Mouse (Mus musculus) gastrocnemius, adult 2 months (tissue): ENCODE results near the gene Nfs1. TPM values are rescaled to one million over a fixed set of nuclear protein-coding genes. Genes with fewer than 3 reads are reported as not detected.

Experiments
- DNase-seq: peaks from one replicate; pipeline ENCODE4 v3.0.0; 2022
- H3K27ac ChIP-seq: fragments of 200-600 bp; 2 replicates; pipeline ENCODE4 v1.8.1; 2022; ENCODE audit warnings: mild to moderate bottlenecking
- H3K4me3 ChIP-seq: fragments of 200-600 bp; 2 replicates; pipeline ENCODE4 v1.8.1; 2022; ENCODE audit warnings: mild to moderate bottlenecking, moderate library complexity
- CTCF ChIP-seq: fragments of 200-600 bp; IDR thresholded peaks from 2 replicates; pipeline ENCODE4 v1.8.1; 2022; ENCODE audit warnings: antibody characterized with exemption, mild to moderate bottlenecking, moderate library complexity
- intact Hi-C: fragments of 180-260 bp; cut with DNase I; formaldehyde crosslinking; loops from one replicate; pipeline ENCODE4 v1.15.1; 2025
- total RNA-seq, 2 experiments: library from RNA; stranded (reverse); gene quantifications; 2 replicates each; pipeline ENCODE4 v1.2.3; 2021

Gene Nfs1
- total RNA-seq, 2 experiments from 2014 or later = 75.3 to 83.5 TPM

DNA sequence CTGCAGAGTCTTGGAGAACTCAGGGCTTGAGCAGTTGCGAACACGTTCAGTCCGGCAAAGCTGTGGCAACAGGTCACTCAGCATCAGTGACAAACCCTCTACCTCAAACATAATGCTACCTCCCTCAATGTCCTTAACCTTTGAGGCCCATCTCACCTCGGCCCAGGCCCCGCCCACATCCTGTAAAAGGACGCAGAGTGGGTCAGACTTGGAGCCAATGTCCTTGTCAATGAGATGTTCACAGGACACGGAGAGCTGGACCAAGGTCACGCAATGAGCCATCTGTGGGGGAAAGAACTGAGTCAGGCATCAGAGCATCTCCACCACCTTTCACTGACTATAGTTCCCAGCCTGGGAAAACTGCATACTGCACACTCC lies 64.8 kb downstream of the Nfs1 start:
- TF ChIP-seq CTCF = no peak
- H3K27ac ChIP-seq = peak overlapping the region; percentile 50; the same call in 1 of the 2 replicates
- intact Hi-C loops = loop anchor here (2.0 kb wide), 1 partner anchor 72 kb away; the partner anchor contains the start of gene 6430550D23Rik

DNA sequence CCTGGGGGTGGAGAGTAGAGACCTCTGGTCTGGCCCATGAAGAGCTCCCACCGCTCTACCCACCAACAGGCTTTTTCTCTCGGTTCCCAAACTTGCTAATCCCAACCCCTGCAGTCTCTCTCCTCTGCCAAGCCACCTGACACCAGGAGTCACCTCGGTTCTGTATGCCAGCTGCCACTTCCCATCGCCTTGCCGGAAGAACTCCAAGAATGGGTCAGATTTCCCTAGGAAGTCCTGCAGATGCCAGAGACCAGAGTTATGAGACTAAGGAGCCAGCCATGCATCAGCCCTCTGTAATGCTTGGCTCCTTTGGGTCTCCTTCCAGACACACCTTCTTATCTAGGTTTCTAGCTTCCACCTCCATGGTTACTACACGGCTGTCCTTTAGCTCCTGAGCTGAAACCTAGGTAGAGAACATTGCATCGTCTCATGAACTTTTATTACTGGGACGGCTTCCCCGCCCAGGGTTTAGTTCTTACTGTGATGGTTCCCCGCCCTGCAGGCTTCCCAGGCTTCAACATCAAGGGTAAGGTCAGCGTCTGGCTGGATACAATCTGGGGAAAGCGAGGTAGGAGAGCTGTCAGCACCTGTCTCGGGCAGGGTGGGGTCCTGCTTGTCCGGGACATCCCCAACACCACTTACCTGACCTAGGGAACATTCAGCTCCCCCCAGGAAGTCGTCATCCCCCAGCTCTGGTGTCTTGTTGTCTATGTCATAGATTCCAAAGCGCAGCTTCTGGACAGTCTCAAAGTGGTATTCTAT lies 65.4 kb downstream of the Nfs1 start:
- no peak for TF ChIP-seq CTCF
- intact Hi-C loops = loop anchor here (2.0 kb wide), 1 partner anchor 72 kb away; the partner anchor contains the start of gene 6430550D23Rik

More for the DNA sequence above, 64.8 kb downstream of the Nfs1 start:
- H3K4me3 ChIP-seq = no peak overlapping the region
- DNase-seq = no peak

DNA sequence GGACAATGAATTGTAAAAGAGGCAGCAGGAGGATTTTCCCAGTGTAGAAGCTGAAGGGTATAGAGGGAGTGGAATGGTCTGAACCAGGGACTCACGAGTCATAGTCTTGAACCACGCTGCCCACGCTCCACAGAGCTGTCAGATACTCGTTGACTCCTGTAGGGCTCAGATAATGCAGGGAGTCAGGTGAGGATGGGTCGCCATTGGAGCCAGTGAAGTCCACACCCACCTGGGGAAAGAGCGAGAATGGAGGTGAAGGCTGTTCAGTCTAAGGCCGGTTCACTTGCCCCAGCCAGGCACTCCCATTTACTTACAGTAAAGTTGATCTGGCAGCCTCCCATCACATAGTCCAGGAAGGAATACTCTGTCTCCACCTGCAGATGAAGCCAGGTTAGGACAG lies 66.5 kb downstream of the Nfs1 start:
- no peak for DNase-seq
- intact Hi-C loops = no loop called here
- Histone ChIP-seq H3K4me3 (no peak overlapping the region), H3K27ac (no peak overlapping the region)
- no peak for TF ChIP-seq CTCF

More for the DNA sequence above, 65.4 kb downstream of the Nfs1 start:
- peak; percentile 61 for DNase-seq
- Histone ChIP-seq H3K27ac (peak overlapping the region; percentile 41; the same call in 1 of the 2 replicates), H3K4me3 (no peak overlapping the region)

DNA sequence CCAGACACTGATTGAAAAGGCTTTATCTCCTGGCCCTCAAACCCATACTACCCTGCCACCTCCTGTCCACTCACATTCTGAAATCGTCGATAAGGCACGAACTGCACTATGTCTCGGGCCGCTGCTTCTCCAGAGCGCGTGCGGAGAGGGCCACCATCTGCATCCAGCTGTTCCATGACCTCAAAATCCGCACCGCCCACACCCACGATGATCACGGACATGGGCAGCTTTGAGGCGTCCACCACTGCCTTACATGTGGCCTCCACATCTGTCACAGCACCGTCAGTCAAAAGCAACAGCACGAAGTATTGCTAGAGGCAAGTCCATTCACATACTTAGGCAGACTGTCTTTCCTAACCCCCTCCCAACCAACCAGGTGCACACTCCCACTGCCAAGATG lies 70.3 kb downstream of the Nfs1 start:
- Histone ChIP-seq H3K27ac (no peak overlapping the region), H3K4me3 (no peak overlapping the region)
- intact Hi-C loops = no loop called here
- no peak for DNase-seq
- no peak for TF ChIP-seq CTCF

Other genes starting within 250 kb of the Nfs1 start
- 100 to 1,000 TPM; 139 to 198 TPM for gene Uqcc1, start 213.9 kb downstream of the Nfs1 start, total RNA-seq
- gene Gm15557, start 203.5 kb downstream of the Nfs1 start, total RNA-seq = not detected
- under 1 TPM in 1 of 2 experiments, not detected in 1; 0.08 TPM for gene Gdf5, start 198.8 kb downstream of the Nfs1 start, total RNA-seq
- gene Cep250, start 187.7 kb downstream of the Nfs1 start, total RNA-seq = 1 to 10 TPM; 3.8 to 4.6 TPM
- under 1 TPM; 0.66 to 0.70 TPM for gene 6430550D23Rik, start 136.2 kb downstream of the Nfs1 start, total RNA-seq
- 10 to 100 TPM; 41.3 to 47.4 TPM for gene Ergic3, start 136.1 kb downstream of the Nfs1 start, total RNA-seq
- gene Fer1l4, start 91.2 kb downstream of the Nfs1 start, total RNA-seq = not detected
- gene Spag4, start 79.0 kb downstream of the Nfs1 start, total RNA-seq = under 1 TPM; 0.33 to 0.36 TPM
- 10 to 100 TPM in 1 of 2 experiments, 1 to 10 TPM in 1; 8.6 to 10.1 TPM for gene Cpne1, start 32.2 kb downstream of the Nfs1 start, total RNA-seq
- gene Rbm12, start 32.2 kb downstream of the Nfs1 start, total RNA-seq = 1 to 10 TPM; 4.9 to 8.1 TPM
- gene Gm28036, start 17.1 kb downstream of the Nfs1 start, total RNA-seq = 1 to 10 TPM; 3.8 to 4.3 TPM
- 100 to 1,000 TPM; 187 to 259 TPM for gene Romo1, start 147 bp downstream of the Nfs1 start, total RNA-seq
- gene Rbm39, start 36.1 kb upstream of the Nfs1 start, total RNA-seq = 100 to 1,000 TPM; 119 TPM
- 10 to 100 TPM; 30.8 to 31.4 TPM for gene Phf20, start 52.3 kb upstream of the Nfs1 start, total RNA-seq
- gene Cnbd2, start 168.1 kb upstream of the Nfs1 start, total RNA-seq = under 1 TPM; 0.86 to 0.92 TPM
- gene Scand1, start 168.5 kb upstream of the Nfs1 start, total RNA-seq = 10 to 100 TPM; 61.0 to 61.2 TPM